Mouse (Mus musculus) MEL (cell line): ENCODE results near the gene Fam213b. TPM values are rescaled to one million over a fixed set of nuclear protein-coding genes. Genes with fewer than 3 reads are reported as not detected.

ENCODE experiments used
- DNase-seq: peaks from one replicate; pipeline ENCODE4 v3.0.0; 2011; ENCODE audit warnings: low read depth, low spot score
- H3K27ac ChIP-seq: 2 replicates; pipeline ENCODE4 v1.5.1; 2012; ENCODE audit warnings: low read depth, mild to moderate bottlenecking, control low read depth, low read length, moderate library complexity; ENCODE audit not compliant: control insufficient read depth
- H3K27me3 ChIP-seq, 2 experiments: fragments of 150-350 bp in 1 of 2; sonication (generic) in 1 of 2; 2 replicates each; pipeline ENCODE4 v1.6.1; 2012; ENCODE audit warnings: low read length in 2 of 2, mild to moderate bottlenecking in 2 of 2, improper control_type of control experiment in 1 of 2, moderate library complexity in 1 of 2; ENCODE audit not compliant: insufficient read depth in 2 of 2, control insufficient read depth in 1 of 2
- H3K36me3 ChIP-seq, 2 experiments: 2 replicates each; pipeline ENCODE4 v1.6.1; 2012 to 2014; ENCODE audit warnings: low read length in 2 of 2, improper control_type of control experiment in 1 of 2, inconsistent platforms in 1 of 2, mild to moderate bottlenecking in 1 of 2; ENCODE audit not compliant: insufficient read depth in 2 of 2, control insufficient read depth in 1 of 2
- H3K4me1 ChIP-seq, 2 experiments: fragments of 150-350 bp in 1 of 2; sonication (generic) in 1 of 2; 2 replicates each; pipeline ENCODE4 v1.6.1; 2012; ENCODE audit warnings: low read length in 2 of 2, improper control_type of control experiment in 1 of 2, mild to moderate bottlenecking in 1 of 2; ENCODE audit not compliant: insufficient read depth in 2 of 2, control insufficient read depth in 1 of 2
- H3K4me3 ChIP-seq, 2 experiments: fragments of 150-350 bp in 1 of 2; sonication (generic) in 1 of 2; 2 replicates each; pipeline ENCODE4 v1.5.1; 2012; ENCODE audit warnings: low read depth in 2 of 2, low read length in 2 of 2, mild to moderate bottlenecking in 2 of 2, moderate library complexity in 2 of 2, control low read depth in 1 of 2, improper control_type of control experiment in 1 of 2; ENCODE audit not compliant: control insufficient read depth in 1 of 2, insufficient read depth in 1 of 2
- H3K79me2 ChIP-seq: 2 replicates; pipeline ENCODE4 v1.6.1; 2012; ENCODE audit warnings: mild to moderate bottlenecking, low read length, moderate library complexity; ENCODE audit not compliant: control insufficient read depth, poor library complexity, insufficient read depth
- H3K9ac ChIP-seq: 2 replicates; pipeline ENCODE4 v1.6.1; 2012; ENCODE audit warnings: low read depth, mild to moderate bottlenecking, control low read depth, low read length, moderate library complexity; ENCODE audit not compliant: control insufficient read depth, poor library complexity, severe bottlenecking
- H3K9me3 ChIP-seq: fragments of 150-350 bp; sonication (generic); replicated peaks from 2 replicates; pipeline ENCODE4 v1.6.1; 2012; ENCODE audit warnings: mild to moderate bottlenecking, low read length, improper control_type of control experiment, moderate library complexity; ENCODE audit not compliant: insufficient read depth
- CHD1 ChIP-seq: IDR thresholded peaks from 2 replicates; pipeline ENCODE4 v1.6.1; 2012; ENCODE audit warnings: low read depth, mild to moderate bottlenecking, inconsistent platforms, low read length, improper control_type of control experiment
- CHD2 ChIP-seq: IDR thresholded peaks from 2 replicates; pipeline ENCODE4 v1.6.1; 2011; ENCODE audit warnings: low read length, improper control_type of control experiment
- ELF1 ChIP-seq: IDR thresholded peaks from 2 replicates; pipeline ENCODE4 v1.6.1; 2014; ENCODE audit warnings: low read depth, mild to moderate bottlenecking, inconsistent platforms, low read length, improper control_type of control experiment, moderate library complexity
- GABPA ChIP-seq: IDR thresholded peaks from 2 replicates; pipeline ENCODE4 v1.6.1; 2012; ENCODE audit warnings: low read depth, mild to moderate bottlenecking, inconsistent platforms, low read length, improper control_type of control experiment, moderate library complexity
- GATA1 ChIP-seq: IDR thresholded peaks from 2 replicates; pipeline ENCODE4 v1.6.1; 2011; ENCODE audit warnings: low read depth, low read length, improper control_type of control experiment
- HCFC1 ChIP-seq: IDR thresholded peaks from 2 replicates; pipeline ENCODE4 v1.6.1; 2012; ENCODE audit warnings: low read depth, mild to moderate bottlenecking, inconsistent platforms, low read length, improper control_type of control experiment, moderate library complexity
- JUND ChIP-seq: IDR thresholded peaks from 2 replicates; pipeline ENCODE4 v1.6.1; 2011; ENCODE audit warnings: low read depth, mild to moderate bottlenecking, improper control_type of control experiment, low read length
- MAFK ChIP-seq: IDR thresholded peaks from 2 replicates; pipeline ENCODE4 v1.6.1; 2011; ENCODE audit warnings: low read depth, mild to moderate bottlenecking, low read length, improper control_type of control experiment, borderline replicate concordance
- MAX ChIP-seq: IDR thresholded peaks from 2 replicates; pipeline ENCODE4 v1.6.1; 2011; ENCODE audit warnings: low read length, improper control_type of control experiment
- MEF2A ChIP-seq: IDR thresholded peaks from 2 replicates; pipeline ENCODE4 v1.6.1; 2014; ENCODE audit warnings: low read depth, mild to moderate bottlenecking, inconsistent platforms, low read length, improper control_type of control experiment; ENCODE audit not compliant: poor library complexity, insufficient replicate concordance, severe bottlenecking; ENCODE audit errors: extremely low read depth
- MYB ChIP-seq: IDR thresholded peaks from 2 replicates; pipeline ENCODE4 v1.6.1; 2011; ENCODE audit warnings: mild to moderate bottlenecking, low read depth, low read length, improper control_type of control experiment
- NELFE ChIP-seq: IDR thresholded peaks from 2 replicates; pipeline ENCODE4 v1.6.1; 2011; ENCODE audit warnings: low read depth, low read length, improper control_type of control experiment
- NRF1 ChIP-seq: IDR thresholded peaks from 2 replicates; pipeline ENCODE4 v1.6.1; 2014; ENCODE audit warnings: low read depth, mild to moderate bottlenecking, inconsistent platforms, low read length, improper control_type of control experiment, moderate library complexity; ENCODE audit not compliant: poor library complexity, insufficient read depth, severe bottlenecking
- POLR2A ChIP-seq, 2 experiments: IDR thresholded peaks; 2 replicates each; pipeline ENCODE4 v1.6.1; 2011 to 2012; ENCODE audit warnings: low read length in 2 of 2, mild to moderate bottlenecking in 2 of 2, control low read depth in 1 of 2, improper control_type of control experiment in 1 of 2, low read depth in 1 of 2, moderate library complexity in 1 of 2; ENCODE audit not compliant: control insufficient read depth in 1 of 2, insufficient read depth in 1 of 2, poor library complexity in 1 of 2
- POLR2AphosphoS5 ChIP-seq: IDR thresholded peaks from 2 replicates; pipeline ENCODE4 v1.6.1; 2012; ENCODE audit warnings: low read depth, borderline replicate concordance, mild to moderate bottlenecking, inconsistent platforms, low read length, moderate library complexity, mixed read lengths
- RCOR1 ChIP-seq: IDR thresholded peaks from 2 replicates; pipeline ENCODE4 v1.6.1; 2012; ENCODE audit warnings: low read depth, mild to moderate bottlenecking, inconsistent platforms, low read length, improper control_type of control experiment
- SIN3A ChIP-seq: IDR thresholded peaks from 2 replicates; pipeline ENCODE4 v1.6.1; 2012; ENCODE audit warnings: low read length, improper control_type of control experiment, inconsistent platforms
- ZMIZ1 ChIP-seq: IDR thresholded peaks from 2 replicates; pipeline ENCODE4 v1.6.1; 2012; ENCODE audit warnings: low read depth, mild to moderate bottlenecking, inconsistent platforms, low read length, improper control_type of control experiment, moderate library complexity
- polyA plus RNA-seq, 2 experiments: library from polyadenylated mRNA; stranded (reverse) in 1 of 2; unstranded in 1 of 2; fragments of >175 nt in 1 of 2; fragments of >200 nt in 1 of 2; gene quantifications; 2 replicates each; pipeline versions ENCODE4 v1.2.1 to v1.2.4; 2012; ENCODE audit warnings: low replicate concordance in 2 of 2, low read depth in 1 of 2; ENCODE audit not compliant: insufficient read length in 2 of 2, insufficient read depth in 1 of 2, missing spikeins in 1 of 2
- total RNA-seq: library from RNA; depleted of rRNA; stranded (reverse); fragments of 300-350 nt; gene quantifications from 2 replicates; pipeline ENCODE4 v1.2.3, GENCODE M21; 2012

Fam213b gene
- total and polyA plus RNA-seq, 3 experiments, result not detected

DNA sequence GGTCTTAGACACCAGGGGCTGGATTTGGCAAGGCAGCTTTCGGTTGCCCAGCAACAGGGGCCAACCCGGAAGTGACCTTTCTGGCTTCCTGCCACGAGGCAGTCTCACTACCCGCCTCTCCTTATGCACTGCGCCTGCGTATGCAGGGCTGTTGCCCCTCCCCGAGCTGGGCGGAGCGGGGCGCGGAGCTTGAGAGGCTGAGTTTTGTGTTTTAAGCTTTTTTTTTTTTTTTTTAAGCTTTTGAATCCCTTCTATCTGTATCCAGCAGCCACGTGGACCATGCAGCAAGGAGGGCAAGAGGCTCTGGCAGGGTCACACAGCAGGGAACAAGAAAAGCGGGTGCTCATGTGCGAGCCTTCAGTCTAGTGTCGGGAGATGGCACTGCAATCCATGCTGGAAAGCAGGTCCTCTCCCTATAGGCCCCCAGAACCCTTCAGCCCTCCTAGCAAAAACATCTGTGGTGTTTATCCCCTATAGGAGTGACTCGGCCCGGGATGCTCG, 34.6 kb downstream of the Fam213b start (continued):
- no peak for TF ChIP-seq MYB
- TF ChIP-seq MAX, result peak; percentile 77; the same call in 1 of the 2 replicates
- TF ChIP-seq CHD2, result no peak
- peak; percentile 80 for TF ChIP-seq NRF1
- TF ChIP-seq MAFK, result no peak
- peak; percentile 51 for TF ChIP-seq SIN3A
- TF ChIP-seq GATA1, result no peak
- peak; percentile 38 for TF ChIP-seq NELFE
- TF ChIP-seq MEF2A, result no peak
- no peak for TF ChIP-seq CHD1
- TF ChIP-seq ZMIZ1, result no peak
- TF ChIP-seq HCFC1, result 0 out of 2 replicates have a peak, but pooled peaks have one; percentile 47
- TF ChIP-seq JUND, result no peak
- TF ChIP-seq RCOR1, result no peak
- TF ChIP-seq GABPA, result no peak

DNA sequence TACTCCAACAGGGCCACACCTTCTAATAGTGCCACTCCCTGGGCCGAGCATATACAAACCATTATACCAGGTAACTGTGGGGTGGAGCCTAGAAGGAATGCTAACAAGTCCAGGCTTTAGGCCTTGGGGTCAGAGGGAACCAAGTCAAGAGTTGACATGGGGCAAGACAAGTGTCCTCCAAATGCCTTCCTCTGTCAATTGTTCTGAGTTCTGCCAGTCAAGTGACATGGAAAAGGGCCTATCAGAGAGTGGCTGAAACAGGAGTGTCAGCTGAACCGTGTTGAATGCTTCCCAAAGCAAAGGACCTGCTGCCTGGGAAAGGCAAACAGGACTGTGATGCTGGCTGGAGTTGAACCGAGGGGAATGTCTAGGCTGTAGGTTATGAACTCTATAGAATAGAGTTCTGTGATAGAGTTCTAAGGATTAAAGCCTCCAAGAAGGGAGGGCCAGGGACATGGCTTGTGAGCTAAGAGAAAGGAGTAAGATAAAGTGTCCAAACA, 35.4 kb downstream of the Fam213b start:
- Histone ChIP-seq H3K79me2 (no peaks in the 10 kb centered on the region), H3K9ac (no peak overlapping the region), H3K27me3 (no peaks in the 10 kb centered on the region; a peak in 1 of 4 replicates), H3K4me3 (no peak overlapping the region), H3K27ac (no peak overlapping the region), H3K36me3 (no peaks in the 10 kb centered on the region), H3K4me1 (peaks cover 0 to 4% of the 10 kb centered on the region in 2 experiments; a peak in 2 of 4 replicates), H3K9me3 (no peaks in the 10 kb centered on the region)
- no peak for DNase-seq
- TF ChIP-seq RCOR1 (no peak), POLR2A (IDR thresholded peaks at IDR 0.05; ENCODE audit: control insufficient read depth in 1 of 2, insufficient read depth in 1 of 2, low read depth in 1 of 2, low read length in 2 of 2, poor library complexity in 1 of 2) (no peak), ELF1 (no peak), CHD1 (no peak)

DNA sequence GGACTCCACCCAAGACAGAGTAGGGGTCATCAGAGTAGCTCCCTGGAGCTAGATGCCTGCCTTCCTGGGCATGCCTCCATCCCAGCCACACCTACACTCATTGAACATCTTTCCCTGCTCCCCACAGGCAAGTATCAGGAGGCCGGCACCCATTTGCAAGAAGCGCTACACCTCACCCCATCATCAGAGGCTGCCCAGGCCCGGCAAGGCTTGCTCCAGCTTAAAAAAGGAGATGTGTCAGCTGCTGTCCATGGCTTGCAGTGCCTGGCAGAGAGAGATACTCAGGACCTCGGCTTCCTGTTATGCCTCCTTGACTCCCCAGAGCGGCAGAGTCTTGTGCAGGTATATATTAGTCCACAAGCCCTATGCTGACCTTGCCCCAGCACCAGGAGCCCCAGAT, 37.0 kb downstream of the Fam213b start:
- DNase-seq, result no peak
- H3K4me3 ChIP-seq, result no peak overlapping the region
- no peaks in the 10 kb centered on the region; a peak in 1 of 4 replicates for H3K27me3 ChIP-seq
- no peak overlapping the region for H3K27ac ChIP-seq
- TF ChIP-seq POLR2AphosphoS5, result no peak
- no peaks in the 10 kb centered on the region for H3K79me2 ChIP-seq
- no peaks in the 10 kb centered on the region for H3K36me3 ChIP-seq
- peaks cover 0 to 4% of the 10 kb centered on the region in 2 experiments; a peak in 2 of 4 replicates for H3K4me1 ChIP-seq
- no peak overlapping the region for H3K9ac ChIP-seq
- H3K9me3 ChIP-seq, result no peaks in the 10 kb centered on the region
